Mouse (Mus musculus) thymus, postnatal 10 days (tissue): Measurements from ENCODE around the gene Ncoa3.

Experiments
- DNase-seq, 2 experiments: peaks; one replicate each; pipeline ENCODE4 v3.0.0; 2021; ENCODE audit warnings: low spot score in 2 of 2

Gene Ncoa3

DNA sequence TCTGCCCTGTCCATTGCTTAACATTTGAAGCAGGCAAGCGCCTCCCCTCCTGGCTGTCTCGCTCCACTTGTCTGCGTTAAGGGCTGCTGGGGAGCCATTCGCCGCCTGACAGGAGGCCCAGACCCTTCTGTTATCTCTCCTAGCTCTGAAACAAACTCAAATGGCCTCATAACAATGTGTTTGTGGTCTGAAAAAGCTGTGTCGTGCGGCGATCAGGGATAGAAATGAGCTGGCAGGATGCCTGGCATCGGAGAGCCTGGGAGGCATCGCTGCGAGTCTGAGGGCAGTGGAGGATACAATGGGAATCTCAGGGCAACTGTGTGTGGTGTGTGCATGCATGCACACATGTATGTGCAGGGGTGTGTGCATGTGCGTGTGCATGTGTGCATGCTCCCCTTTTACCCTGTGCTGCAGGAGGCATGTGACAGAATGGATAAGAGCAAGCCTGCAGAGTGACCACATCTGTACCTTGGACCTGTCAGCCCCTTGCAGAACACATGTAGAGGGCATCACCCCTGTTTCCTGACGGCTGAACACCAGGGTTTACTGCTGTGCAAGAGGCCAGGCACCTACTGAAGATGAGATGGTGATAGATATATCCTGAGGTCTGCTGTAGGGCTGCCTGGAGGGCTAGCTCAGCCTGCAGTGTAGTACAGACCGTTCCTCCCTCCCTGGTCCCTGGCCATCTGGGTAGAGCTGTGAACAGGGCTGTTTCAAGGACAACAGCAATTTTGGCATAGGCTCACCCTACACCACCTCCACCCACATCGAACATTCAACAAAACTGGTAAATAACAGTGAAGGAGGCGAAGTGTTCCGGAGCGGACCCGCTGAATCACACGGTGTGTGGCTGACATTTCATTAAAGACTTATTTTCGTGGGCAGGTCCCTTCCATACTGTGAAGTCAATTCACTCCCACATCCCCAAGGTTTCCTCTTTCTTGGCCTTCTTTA is 108.2 kb downstream of the Ncoa3 start:
- no peak for DNase-seq

DNA sequence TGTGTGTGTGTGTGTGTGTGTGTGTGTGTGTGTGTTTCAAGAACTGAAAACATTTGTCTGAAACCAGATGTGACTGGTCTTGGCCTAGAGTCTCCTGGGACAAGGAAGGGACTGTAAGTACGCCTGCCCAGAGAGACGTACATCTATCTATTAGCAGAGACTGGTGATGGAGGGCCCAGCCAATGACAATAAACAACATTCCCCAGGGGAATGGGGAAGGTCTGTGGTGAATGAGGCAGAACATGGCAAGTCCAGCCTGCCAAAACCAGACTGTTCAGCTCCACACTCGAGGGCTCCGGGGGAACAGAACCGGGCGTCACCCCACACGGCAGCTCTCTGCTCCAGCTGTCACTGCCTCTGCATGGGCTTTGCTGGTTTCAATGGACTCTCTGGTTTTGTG is 110.5 kb downstream of the Ncoa3 start:
- DNase-seq = no peak

DNA sequence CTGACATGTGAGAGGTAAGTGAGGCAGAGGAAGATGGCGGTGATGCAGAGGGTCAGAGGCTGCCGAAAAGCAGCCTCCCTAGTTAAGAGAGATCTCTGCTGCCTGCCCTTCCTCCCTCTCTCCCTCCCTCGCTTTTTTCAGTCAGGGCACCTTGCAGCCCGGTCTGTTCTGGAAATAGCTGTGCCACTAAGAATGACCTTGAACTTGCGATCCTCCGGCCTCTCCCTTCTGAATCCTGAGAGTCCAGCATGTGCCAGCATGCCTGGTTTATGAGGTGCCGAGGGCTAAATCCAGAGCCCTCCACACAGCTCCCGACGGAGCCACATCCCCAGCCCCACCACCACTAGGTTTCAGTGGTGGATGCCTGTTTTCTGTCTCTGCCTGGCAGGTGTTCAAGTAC is 113.5 kb downstream of the Ncoa3 start:
- no peak for DNase-seq

DNA sequence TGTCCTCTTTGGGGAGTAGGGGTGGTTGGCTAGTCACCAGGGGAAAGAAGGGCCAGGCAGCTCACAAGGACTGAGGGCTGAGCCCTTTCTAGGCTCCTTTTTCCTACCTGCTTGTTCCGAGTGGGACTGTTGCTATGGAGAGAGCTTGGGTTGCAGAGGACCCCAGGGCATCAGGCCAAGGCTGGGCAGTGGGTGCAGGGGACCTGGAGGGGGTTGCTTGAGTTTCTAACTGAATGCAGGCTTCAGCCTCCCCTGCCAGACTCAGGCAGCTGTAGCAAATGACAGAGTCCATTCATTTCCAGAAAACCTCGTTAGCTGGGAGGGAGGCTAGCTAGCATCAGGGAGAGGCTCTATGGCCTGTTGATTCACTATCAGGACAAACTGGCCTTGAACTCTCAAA is 114.2 kb downstream of the Ncoa3 start:
- no peak for DNase-seq

DNA sequence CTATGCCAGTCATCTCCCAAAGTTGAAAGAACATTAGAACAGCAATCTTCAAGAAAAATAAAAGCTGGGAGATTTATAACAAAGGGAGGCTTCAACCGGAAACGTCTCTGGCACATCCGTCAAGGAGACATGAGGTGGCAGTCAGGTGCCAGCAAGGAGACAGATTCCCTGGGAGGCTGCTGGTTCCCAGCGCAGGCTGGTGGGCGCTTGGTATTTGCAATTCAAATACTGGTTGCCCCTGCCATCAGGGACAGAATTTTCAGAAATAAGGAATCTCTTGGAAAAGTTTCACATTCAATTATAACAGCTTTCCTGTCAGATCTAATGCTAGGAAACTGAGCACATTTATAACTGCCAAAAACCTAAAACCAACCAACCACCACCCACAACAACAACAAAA is 115.5 kb downstream of the Ncoa3 start:
- no peak for DNase-seq

DNA sequence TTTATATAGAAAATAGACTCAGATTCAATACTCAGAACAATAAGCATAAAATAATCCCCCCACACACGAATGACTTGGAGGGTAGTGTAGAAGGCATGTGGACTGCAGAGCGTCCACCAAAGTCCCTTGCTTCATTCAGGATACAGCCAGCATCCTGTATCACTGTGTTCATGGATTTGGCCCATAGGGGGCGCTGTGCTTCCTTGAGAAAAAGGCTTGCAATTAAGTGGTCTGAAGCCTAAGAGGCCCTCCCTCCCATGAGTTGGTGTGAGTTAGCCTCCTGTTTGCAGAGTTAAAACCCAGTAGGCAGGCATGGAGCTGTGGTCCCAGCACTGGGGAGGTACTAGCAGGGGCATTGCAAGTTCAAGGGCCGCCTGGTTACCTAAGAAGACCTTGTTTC is 115.9 kb downstream of the Ncoa3 start:
- peak; percentile 33 to 79 for DNase-seq

DNA sequence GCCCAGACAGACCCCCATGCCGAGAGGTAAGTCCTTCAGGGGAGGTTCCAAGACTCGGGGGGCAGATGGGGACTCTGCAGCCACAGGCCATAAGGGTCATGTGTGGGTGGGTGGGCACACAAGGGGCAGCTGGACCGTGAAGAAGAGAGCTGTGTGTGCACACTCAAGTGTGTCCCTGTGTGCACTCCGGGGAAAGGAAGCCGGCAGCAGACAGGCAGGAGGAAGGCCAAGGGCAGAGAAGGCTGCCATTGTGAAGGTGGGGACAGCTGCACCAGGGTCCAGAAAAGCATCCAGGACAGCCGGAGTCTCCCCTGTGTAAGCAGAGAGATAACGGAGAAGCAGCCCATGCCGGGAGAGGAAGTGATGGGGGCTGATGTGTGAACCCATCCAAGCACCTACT is 118.3 kb downstream of the Ncoa3 start:
- DNase-seq = no peak

DNA sequence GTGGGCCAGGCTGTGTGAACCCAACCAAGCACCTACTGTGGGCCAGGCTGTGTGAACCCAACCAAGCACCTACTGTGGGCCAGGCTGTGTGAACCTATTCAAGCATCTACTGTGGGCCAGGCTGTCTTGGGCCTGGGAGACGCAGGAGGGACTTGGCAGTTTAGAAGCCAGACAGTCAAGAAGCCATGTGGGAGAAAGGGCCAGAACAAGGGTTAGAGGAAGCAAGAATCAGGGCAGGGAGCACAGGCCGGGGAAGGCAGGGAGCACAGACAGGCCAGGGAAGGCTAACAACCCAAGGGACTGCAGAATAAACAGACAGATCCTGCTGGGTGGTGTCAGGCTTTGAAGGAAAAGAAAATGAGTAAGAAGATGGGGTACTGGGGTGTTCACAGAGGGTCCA is 118.8 kb downstream of the Ncoa3 start:
- DNase-seq = no peak

DNA sequence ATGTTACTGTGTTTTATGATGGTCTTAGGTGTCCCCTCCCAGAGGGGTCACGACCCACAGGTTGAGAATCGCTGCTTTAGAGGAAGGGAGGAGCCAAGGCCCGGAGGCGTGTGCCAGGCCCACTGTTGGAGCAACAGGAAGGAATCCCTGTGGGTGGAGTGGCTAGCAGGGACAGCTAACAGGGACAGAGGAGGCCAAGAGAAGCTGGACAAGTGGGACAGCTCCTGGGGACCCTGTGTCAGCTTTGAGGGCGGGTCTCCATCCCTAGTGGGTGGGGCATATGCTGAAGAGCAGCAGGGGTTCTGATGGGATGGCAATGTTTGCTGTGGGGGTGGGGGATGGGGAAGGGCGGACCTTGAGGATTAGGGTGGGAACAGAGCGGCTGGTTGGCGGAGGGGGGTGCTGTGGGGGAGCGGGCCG is 119.4 kb downstream of the Ncoa3 start:
- no peak for DNase-seq

DNA sequence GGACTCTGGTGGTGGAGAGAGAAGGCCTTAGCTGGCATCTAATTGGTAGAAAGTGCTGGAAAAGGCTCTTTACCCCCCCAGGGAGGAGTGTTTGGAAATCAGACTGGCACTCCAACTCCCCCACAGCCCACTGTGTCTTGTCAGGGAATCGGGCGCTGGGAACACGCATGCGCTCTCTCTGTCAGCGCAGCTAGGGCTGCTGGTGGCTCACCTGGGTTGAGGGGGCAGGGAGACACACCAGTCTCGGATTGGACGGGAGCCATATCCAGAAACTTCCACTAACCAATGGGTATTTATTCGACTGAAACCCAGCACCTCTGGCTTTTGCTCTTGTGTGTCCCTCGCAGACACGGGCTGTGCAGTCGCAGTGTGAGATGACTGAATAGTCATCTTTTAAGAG is 120.5 kb downstream of the Ncoa3 start:
- no peak for DNase-seq

DNA sequence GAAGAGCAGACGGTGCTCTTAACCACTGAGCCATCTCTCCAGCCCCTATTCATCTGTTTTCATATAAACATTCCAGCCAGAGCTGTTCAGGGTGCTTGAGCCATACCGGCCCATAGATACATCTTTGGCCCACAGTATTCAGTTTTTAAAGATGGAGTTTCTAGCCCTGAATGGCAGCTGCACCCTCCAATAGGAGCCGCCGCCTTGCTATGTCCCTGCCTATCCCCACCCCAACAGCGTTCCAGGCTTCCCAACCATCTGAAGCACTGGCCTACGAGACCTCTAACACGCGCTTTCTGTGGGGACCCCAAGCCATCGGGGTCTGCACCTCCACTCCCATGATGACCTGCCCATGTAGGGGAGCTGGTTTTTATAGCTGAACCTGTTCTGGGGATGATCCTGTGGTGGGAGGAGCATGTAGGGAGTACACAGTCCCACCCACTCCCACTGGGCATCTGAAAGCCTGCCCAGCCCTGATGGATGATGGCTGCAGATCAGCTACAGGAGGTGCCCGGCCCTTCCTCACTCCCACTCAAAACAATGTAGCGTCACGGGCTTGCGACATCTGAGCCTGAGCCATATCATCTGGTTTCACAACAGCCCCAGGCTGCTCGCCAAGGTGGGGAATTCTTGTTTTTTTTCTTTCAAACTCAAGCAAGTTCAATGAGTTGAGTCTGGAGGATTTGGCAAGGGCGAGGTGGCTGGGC is 123.3 kb downstream of the Ncoa3 start:
- no peak for DNase-seq

DNA sequence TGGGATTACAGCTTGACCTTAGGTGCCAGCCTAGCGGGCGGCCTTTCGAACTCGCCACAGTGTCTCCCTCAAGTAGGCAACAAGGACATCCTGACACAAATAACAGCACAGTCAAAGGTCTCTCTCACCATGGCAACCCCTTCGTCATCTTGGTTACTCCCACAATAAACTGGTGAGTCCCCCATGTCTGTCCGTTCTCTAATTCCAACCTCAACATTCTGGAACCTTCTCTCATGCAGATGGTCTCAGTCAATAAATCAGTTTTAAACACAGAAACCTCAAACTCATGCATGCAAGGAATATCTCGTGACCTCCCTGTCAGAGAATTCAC is 123.8 kb downstream of the Ncoa3 start:
- DNase-seq = no peak

DNA sequence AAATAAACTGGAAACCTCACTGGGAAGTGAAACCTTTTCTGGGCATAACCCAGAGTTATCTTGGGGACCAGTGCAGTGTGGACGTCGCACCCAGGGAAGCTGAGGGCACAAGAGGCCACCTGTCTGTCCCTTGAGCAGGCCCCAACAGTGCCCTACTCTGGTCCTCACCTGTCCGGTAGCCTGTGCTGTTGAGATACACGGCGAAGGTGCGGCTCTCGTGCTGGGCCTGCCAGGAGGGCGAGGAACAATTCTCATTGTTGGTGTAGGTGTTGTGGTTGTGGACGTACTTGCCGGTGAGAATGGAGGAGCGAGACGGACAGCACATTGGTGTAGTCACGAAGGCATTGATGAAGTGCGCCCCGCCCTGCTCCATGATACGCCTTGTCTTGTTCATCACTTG is 124.3 kb downstream of the Ncoa3 start:
- no peak for DNase-seq

DNA sequence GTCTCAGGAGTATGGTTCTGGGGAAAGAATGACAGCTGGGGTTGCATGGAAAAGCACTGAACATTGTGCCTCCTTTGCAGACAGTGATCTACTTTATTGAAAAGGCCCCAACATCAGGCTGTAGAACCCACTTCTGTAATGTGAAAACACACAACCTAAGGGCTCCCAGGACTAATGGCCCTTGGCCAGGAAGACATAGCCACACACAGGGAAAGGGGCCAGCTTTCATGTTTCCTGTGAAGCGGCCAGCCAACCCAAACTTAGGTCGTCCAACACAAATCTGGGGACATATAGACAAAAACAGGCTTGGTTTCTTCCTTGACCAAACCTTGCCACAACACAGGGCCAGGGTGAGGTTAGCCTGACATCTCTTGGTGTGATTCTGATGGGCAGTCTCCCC is 127.6 kb downstream of the Ncoa3 start:
- no peak for DNase-seq

DNA sequence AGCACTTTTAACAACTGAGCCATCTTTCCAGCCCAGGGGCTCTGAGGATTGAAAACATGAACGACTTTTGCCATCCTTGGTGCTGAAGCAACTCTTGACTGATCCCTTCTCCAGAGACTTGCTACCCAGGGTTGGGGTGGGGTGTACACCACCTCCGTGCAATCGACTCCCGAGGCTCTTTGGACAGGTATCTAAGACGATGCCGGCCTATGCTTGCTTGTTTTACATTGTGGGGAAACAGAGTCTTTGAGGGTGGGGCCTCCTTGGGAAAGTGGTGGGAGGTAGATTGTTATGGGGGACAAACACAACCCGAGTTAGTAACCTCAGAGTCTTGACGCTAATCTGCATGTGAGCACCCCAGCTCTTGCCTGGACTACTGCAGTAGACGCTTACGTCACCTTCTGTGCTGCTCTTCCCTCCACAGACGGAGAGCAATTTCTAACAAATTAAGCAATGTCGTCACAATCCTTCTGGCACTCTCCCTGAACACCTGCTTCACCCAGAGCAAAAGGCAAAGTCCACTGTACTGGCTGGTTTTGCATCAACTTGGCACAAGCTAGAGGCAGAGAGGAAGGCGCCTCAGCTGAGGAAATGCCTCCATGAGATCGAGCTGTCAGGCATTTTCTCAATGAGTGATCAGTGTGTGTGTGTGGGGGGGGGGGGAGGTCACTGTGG is 129.4 kb downstream of the Ncoa3 start:
- no peak for DNase-seq

DNA sequence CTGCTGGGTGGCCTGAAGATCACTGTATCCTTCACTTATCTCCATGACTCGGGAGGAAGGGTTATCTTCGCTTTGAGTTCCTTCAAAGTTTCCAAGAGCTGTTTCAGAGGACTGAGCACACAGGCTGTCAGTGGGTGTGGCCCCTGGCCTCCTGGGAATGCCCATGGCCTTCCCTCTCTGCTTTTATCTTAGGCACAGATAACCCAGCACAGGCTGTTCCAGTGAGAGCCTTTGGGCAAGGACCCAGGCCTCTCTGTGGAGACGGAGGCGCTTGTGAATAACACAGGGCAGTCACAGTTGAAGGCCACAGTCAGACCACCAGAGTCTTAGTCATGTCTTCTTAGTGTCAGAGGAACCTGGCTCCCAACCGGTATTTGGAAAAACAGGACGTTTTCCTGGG is 130.3 kb downstream of the Ncoa3 start:
- no peak for DNase-seq
